Mouse (Mus musculus): Measurements from ENCODE around the gene Zfp36l2. TPM values are rescaled to one million over a fixed set of nuclear protein-coding genes. Genes with fewer than 3 reads are reported as not detected.
A peak's percentile ranks its signal among the peaks of the same experiment; 100 is the strongest.

The Zfp36l2 gene
- polyA plus RNA-seq, 1 experiment from 2014 or later = 12.0 TPM

DNA sequence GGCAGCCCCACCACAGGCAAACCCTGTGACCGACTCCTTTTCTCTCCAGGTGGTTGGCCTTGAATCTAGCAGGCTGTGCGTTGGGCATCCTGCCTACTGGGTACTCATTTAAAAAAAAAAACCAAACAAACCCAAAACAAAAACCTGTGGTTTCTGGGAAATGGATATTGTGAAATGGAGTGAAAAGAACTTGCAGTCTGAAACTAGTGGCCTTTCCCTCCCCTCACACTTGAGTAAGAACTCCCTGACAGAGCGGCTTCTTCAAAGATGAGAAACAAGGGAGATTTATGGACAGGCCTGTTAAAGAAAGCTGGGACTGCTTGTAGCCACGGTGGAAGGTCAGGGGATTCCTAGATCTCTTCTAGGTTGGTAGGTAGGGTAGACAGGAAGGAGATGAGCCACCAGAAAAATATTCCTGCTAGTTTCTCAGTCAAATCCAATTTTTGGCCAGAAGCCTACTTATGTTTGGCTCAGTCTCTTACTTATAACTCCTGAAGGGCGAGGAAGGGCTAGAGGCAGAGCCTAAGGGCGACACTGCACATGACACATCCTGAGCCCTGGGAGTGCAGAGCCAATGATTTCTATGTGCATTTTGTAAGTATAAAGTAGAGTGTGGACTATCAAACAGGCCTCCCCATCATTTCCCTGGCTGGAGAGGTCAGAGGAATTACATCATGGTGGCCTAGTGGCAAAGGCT lies 27.7 kb upstream of the Zfp36l2 start:
- H3K4me3 ChIP-seq = no peak overlapping the region
- WGBS = 90% methylated on average over 6 of the region's 6 CpGs
- no peaks in the 10 kb centered on the region for H3K27me3 ChIP-seq (replicated peaks; ENCODE audit: low read depth, poor library complexity, severe bottlenecking)
- DNase-seq (ENCODE audit: low spot score) = no peak
- H3K27ac ChIP-seq (replicated peaks) = no peak overlapping the region
- H3K36me3 ChIP-seq (replicated peaks) = peaks cover 49% of the 10 kb centered on the region
- H3K9me3 ChIP-seq = no peaks in the 10 kb centered on the region
- H3K4me1 ChIP-seq = no peaks in the 10 kb centered on the region

DNA sequence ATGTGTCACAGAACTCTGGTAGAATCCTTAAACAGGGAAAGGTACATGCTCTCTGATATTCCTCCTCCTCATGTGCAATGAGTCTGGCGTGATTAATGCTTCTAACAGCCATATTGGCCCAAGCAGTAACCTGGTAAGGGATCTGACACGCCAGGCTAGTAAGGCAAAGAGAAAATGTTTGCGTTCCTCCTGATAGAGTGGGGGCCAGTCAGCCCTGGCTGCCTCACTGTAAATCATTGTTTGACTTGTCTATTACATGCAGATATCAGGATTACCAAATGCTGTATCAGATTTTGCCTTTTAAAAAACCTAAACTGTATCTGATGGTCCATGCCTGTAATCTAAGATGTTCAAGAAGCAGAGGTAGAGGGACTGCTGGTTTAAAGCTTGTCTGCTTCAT lies 25.7 kb upstream of the Zfp36l2 start:
- WGBS = 92% methylated on average over 3 of the region's 3 CpGs

DNA sequence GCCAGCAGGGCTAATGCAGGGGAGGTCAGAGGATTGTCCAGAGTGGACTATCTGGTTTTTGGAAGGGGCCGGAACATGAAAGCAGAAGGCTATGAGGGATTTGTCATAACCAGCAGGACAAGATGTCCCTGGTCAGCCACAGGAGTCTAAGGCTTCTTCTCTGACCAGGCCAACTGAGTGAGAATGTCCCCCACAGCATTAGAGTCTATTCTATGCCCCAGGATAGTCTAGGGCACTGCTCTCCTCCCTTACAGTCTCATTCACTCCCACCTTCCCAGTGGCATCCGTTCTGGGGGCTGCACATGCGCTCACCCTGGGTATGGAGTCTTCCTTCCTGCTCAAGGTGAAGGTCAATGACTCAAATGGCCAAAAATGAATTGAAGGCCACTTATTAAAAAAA lies 19.9 kb upstream of the Zfp36l2 start:
- 94% methylated on average over 3 of the region's 3 CpGs for WGBS
- no peak overlapping the region for H3K4me3 ChIP-seq
- H3K36me3 ChIP-seq (replicated peaks) = peaks cover 34% of the 10 kb centered on the region
- DNase-seq (ENCODE audit: low spot score) = no peak
- no peaks in the 10 kb centered on the region for H3K9me3 ChIP-seq
- H3K27me3 ChIP-seq (replicated peaks; ENCODE audit: low read depth, poor library complexity, severe bottlenecking) = no peaks in the 10 kb centered on the region
- peaks cover 16% of the 10 kb centered on the region for H3K4me1 ChIP-seq
- H3K27ac ChIP-seq (replicated peaks) = no peak overlapping the region

More for the DNA sequence above, 25.7 kb upstream of the Zfp36l2 start:
- no peak for DNase-seq (ENCODE audit: low spot score)
- no peak overlapping the region for H3K4me3 ChIP-seq
- no peaks in the 10 kb centered on the region for H3K27me3 ChIP-seq (replicated peaks; ENCODE audit: low read depth, poor library complexity, severe bottlenecking)
- no peaks in the 10 kb centered on the region for H3K4me1 ChIP-seq
- H3K27ac ChIP-seq (replicated peaks) = no peak overlapping the region
- peaks cover 34% of the 10 kb centered on the region for H3K36me3 ChIP-seq (replicated peaks)
- H3K9me3 ChIP-seq = no peaks in the 10 kb centered on the region

DNA sequence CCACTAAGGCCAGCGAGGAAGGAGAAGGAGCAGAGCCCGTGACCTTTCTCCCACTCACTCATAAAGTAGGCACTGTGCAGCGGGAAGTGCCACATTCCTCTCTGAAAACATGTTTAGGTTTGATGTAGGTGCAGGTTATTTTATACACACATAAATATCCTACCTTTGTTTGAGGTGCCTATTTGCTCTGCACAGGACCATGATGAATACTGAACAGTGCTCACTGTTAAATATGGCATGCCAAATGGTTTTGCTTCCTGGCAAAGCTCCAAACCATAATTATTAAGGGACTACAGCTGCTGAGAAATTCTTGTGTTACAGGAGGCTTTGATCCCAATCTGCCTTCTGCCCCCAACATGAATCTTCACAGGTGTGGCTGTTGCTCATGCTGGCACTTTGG lies 18.5 kb upstream of the Zfp36l2 start:
- DNase-seq (ENCODE audit: low spot score) = no peak
- H3K4me3 ChIP-seq = no peak overlapping the region
- WGBS = 93% methylated on average over 3 of the region's 3 CpGs
- peaks cover 16% of the 10 kb centered on the region for H3K4me1 ChIP-seq
- H3K9me3 ChIP-seq = no peaks in the 10 kb centered on the region
- peaks cover 30% of the 10 kb centered on the region for H3K36me3 ChIP-seq (replicated peaks)
- no peak overlapping the region for H3K27ac ChIP-seq (replicated peaks)
- no peaks in the 10 kb centered on the region for H3K27me3 ChIP-seq (replicated peaks; ENCODE audit: low read depth, poor library complexity, severe bottlenecking)

DNA sequence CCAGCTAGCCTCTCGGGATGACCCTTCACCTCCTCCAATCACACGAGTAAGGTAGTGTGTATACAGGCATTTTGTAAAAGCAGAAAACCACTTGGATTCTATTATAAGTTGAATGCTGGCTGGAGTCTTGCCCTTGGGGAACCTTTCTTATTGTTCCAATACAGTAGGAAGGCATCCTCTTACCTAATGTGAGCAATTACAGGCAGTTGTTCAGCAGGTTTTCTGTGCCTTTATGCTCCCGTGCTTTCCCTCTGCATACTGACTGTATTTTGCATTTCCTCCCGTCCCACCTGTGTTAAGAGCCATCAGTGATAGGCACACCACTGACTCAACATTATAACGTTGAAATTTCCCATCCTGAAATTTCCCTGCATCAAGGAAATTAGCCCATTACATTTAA lies 17.2 kb upstream of the Zfp36l2 start:
- peaks cover 16% of the 10 kb centered on the region for H3K4me1 ChIP-seq
- H3K27me3 ChIP-seq (replicated peaks; ENCODE audit: low read depth, poor library complexity, severe bottlenecking) = no peaks in the 10 kb centered on the region
- H3K27ac ChIP-seq (replicated peaks) = no peak overlapping the region
- no peak for DNase-seq (ENCODE audit: low spot score)
- no peaks in the 10 kb centered on the region for H3K9me3 ChIP-seq
- 73% methylated on average over 5 of the region's 5 CpGs for WGBS
- H3K4me3 ChIP-seq = no peak overlapping the region
- peaks cover 37% of the 10 kb centered on the region for H3K36me3 ChIP-seq (replicated peaks)

DNA sequence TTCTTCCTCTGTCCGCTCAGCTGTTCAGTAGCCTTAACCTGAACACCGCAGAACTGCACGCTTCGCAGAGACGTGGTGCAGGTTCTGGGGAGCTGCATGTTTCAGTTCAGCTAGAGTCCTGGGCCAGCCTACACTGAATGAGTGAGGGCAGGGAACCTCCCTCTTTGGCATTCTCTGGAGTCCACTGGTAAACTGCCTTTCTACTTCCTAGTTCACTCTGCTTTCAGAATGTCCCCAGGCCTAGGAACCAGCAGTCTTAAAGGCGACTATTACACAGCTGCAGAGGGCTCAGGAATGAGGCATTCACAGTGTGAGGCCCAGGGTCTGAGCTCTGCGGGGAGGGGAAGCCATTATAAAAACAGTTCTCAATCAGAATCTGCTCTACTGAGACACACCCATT lies 15.6 kb upstream of the Zfp36l2 start:
- no peak overlapping the region for H3K4me3 ChIP-seq
- no peak for DNase-seq (ENCODE audit: low spot score)
- 64% methylated on average over 7 of the region's 7 CpGs for WGBS
- peaks cover 19% of the 10 kb centered on the region for H3K4me1 ChIP-seq
- peak overlapping the region; percentile 65 for H3K27ac ChIP-seq (replicated peaks)
- no peaks in the 10 kb centered on the region for H3K27me3 ChIP-seq (replicated peaks; ENCODE audit: low read depth, poor library complexity, severe bottlenecking)
- H3K36me3 ChIP-seq (replicated peaks) = peaks cover 40% of the 10 kb centered on the region
- no peaks in the 10 kb centered on the region for H3K9me3 ChIP-seq

DNA sequence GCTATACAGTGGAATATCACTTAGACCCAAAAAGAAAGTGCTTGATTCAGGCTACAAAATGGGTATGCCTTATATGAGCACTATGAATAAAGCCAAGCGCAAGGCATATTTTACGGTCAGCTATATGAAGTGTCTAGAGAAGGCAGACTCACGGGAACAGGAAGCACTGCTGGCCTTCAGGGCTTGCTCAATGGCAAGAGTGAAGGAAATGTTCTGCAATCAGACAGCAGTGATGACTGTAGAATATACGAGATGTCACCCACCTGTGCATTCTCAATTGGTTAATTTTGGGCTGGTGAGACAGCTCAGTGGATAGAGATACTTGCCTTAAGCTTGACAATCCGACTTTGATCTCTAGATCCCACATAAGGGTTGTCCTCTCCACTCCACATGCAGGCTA lies 13.4 kb upstream of the Zfp36l2 start:
- Histone ChIP-seq H3K4me3 (no peak overlapping the region), H3K27ac (replicated peaks) (no peak overlapping the region), H3K9me3 (no peaks in the 10 kb centered on the region), H3K4me1 (peaks cover 38% of the 10 kb centered on the region), H3K36me3 (replicated peaks) (peaks cover 31% of the 10 kb centered on the region), H3K27me3 (replicated peaks; ENCODE audit: low read depth, poor library complexity, severe bottlenecking) (no peaks in the 10 kb centered on the region)
- no peak for DNase-seq (ENCODE audit: low spot score)
- WGBS = 94% methylated on average over 5 of the region's 5 CpGs

DNA sequence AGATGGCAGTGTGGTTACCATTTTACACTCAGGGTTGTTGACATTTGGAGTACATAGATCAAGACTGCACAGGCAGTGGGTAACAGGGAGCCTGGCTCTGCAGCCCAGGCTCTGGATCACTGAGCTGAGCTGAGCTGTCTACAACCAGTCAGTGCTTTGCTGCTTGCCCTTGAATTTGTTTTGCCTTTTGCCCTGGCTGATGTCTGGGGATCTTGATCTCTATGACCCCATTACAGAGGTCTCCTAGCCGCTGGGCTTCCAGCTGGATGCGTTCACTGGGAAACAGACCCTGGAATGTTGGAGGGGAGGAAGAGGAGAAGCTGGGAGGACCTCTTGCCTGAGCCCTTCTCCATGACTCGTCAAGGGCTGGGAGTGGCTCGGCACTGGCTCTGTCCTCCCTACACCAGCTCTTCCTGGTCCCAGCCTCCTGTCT lies 10.2 kb upstream of the Zfp36l2 start:
- no peaks in the 10 kb centered on the region for H3K9me3 ChIP-seq
- H3K36me3 ChIP-seq (replicated peaks) = peaks cover 22% of the 10 kb centered on the region
- WGBS = 33% methylated on average over 4 of the region's 4 CpGs
- DNase-seq (ENCODE audit: low spot score) = peak; percentile 42
- no peak overlapping the region for H3K4me3 ChIP-seq
- peak overlapping the region; percentile 66; the same call in 1 of the 2 replicates for H3K27ac ChIP-seq (replicated peaks)
- H3K27me3 ChIP-seq (replicated peaks; ENCODE audit: low read depth, poor library complexity, severe bottlenecking) = no peaks in the 10 kb centered on the region
- H3K4me1 ChIP-seq = peaks cover 39% of the 10 kb centered on the region

DNA sequence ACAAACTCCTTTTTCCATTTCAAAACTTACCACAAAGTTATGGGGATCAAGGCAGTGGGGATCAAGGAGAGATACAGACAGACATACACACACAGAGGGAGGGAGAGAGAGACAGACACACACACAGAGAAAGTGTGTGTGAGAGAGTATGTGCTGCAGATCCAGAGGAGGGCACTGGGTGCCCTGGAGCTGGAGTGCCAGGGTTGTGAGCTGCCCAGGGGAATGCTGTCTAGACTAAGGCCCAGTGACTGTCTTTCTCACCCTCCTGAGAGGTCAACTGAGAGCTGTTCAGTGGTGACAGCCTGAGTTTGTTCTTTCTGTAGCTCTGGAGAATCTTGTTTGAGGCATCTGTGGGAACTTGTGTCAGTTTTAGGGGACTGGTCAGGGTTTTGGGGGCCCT lies 8.6 kb upstream of the Zfp36l2 start:
- no peak for DNase-seq (ENCODE audit: low spot score)
- Histone ChIP-seq H3K27ac (replicated peaks) (no peak overlapping the region), H3K4me1 (peaks cover 38% of the 10 kb centered on the region), H3K4me3 (no peak overlapping the region), H3K27me3 (replicated peaks; ENCODE audit: low read depth, poor library complexity, severe bottlenecking) (no peaks in the 10 kb centered on the region), H3K9me3 (no peaks in the 10 kb centered on the region), H3K36me3 (replicated peaks) (peaks cover 37% of the 10 kb centered on the region)

DNA sequence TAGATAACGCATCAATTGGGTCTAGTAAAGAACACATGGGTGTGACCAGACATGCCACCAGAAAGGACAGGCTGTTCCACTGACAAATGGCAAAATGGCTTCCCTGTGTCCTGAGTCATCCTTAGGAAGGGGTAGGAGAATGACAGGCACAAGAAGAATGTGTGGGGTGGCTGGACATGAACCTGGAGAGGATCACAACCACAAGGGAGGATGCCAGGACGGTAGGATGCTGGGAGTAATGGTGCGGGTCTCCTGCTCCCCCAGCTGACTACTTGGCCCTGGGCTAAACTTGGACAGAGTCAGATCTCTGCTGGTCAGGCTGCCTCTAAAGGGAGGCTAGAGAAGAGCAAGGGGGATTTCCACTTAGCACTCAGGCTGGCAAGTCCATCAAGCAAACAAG lies 8.1 kb upstream of the Zfp36l2 start:
- WGBS = 85% methylated on average over 3 of the region's 3 CpGs
- Histone ChIP-seq H3K4me3 (no peak overlapping the region), H3K9me3 (no peaks in the 10 kb centered on the region), H3K4me1 (peaks cover 41% of the 10 kb centered on the region), H3K27me3 (replicated peaks; ENCODE audit: low read depth, poor library complexity, severe bottlenecking) (no peaks in the 10 kb centered on the region), H3K36me3 (replicated peaks) (peaks cover 38% of the 10 kb centered on the region), H3K27ac (replicated peaks) (peak overlapping the region; percentile 35; the same call in 1 of the 2 replicates)
- no peak for DNase-seq (ENCODE audit: low spot score)

DNA sequence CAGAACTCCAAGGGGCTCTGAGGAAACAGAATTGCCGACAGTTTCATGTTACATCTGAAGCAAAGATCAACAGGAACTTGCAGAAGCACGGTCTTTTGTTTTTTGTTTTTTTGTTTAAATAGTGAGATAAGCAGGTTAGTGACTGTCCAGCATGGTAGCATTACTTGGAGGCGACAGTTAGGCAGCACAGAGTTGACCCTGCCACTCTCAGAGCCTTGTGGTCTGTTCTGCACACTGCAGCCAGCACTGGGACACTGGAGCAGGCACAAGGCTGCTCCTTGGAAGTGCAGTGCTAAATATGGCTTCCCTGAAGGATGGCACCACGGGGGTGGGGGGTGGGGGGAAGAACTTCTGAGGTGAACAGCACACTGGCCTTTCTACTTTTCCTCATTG lies 7.3 kb upstream of the Zfp36l2 start:
- WGBS = 43% methylated on average over 4 of the region's 4 CpGs

DNA sequence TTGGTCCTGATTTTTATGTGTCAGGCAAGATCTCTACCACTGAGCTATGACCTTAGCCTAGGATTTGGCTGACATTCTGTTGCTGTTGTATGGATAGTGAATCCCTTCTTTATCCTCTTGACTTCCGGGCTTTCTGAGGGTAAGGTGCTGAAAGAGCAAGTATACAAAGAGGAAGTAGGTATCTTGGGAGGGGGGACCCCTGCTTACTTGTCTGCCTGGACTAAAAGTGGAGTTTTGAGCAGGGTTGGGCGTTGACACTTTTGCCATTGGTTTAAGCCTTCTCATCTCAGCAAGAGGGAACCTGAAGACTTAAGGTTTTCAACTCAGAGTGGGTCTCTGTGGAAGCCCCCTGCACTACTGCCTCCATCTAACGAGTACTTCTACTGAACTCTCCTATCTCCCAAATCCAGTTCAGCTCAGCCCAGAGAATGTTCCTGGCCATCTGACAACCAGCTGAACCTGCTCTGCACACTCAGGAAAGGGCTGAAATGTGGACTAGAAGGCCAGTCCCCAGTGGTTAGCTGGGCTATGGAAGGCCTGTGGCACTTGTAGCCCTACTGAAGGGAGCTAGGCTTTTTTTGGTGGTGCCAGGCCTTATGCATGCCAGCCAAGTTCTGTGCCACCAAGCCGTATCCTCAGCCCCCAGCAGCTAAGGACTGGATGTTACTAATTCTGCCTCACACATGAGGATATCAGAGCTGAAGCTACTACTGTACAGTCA lies 6.7 kb upstream of the Zfp36l2 start:
- 83% methylated on average over 4 of the region's 4 CpGs for WGBS

More for the DNA sequence above, 7.3 kb upstream of the Zfp36l2 start:
- Histone ChIP-seq H3K27me3 (replicated peaks; ENCODE audit: low read depth, poor library complexity, severe bottlenecking) (no peaks in the 10 kb centered on the region), H3K4me1 (peaks cover 44% of the 10 kb centered on the region), H3K36me3 (replicated peaks) (peaks cover 32% of the 10 kb centered on the region), H3K9me3 (no peaks in the 10 kb centered on the region), H3K4me3 (no peak overlapping the region), H3K27ac (replicated peaks) (no peak overlapping the region)
- no peak for DNase-seq (ENCODE audit: low spot score)

DNA sequence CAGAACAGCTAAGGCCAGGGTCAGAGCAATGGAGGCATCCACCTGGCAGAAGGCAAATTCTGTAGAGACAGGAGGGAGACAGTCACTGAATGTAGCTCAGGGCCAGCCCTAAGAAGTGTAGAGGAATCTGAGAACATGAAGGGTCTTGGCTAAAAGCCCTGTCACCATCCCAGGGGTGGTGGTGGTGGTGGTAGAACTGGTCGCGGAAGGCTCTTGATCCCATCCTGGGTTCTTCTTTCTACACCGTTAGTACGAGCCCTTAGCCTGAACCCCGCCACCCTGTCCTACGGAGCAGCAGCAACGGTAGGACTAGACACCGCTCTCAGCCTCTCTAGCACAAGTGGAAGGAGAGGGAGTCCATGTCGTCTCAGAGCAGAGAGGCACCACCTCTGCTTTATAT lies 5.7 kb upstream of the Zfp36l2 start:
- Histone ChIP-seq H3K4me3 (no peak overlapping the region), H3K4me1 (peaks cover 55% of the 10 kb centered on the region), H3K27ac (replicated peaks) (peak overlapping the region; percentile 61; the same call in 1 of the 2 replicates), H3K36me3 (replicated peaks) (peaks cover 26% of the 10 kb centered on the region), H3K27me3 (replicated peaks; ENCODE audit: low read depth, poor library complexity, severe bottlenecking) (no peaks in the 10 kb centered on the region), H3K9me3 (no peaks in the 10 kb centered on the region)
- no peak for DNase-seq (ENCODE audit: low spot score)
- 91% methylated on average over 9 of the region's 9 CpGs for WGBS

More for the DNA sequence above, 6.7 kb upstream of the Zfp36l2 start:
- H3K4me3 ChIP-seq = no peak overlapping the region
- H3K27me3 ChIP-seq (replicated peaks; ENCODE audit: low read depth, poor library complexity, severe bottlenecking) = no peaks in the 10 kb centered on the region
- DNase-seq (ENCODE audit: low spot score) = no peak
- H3K9me3 ChIP-seq = no peaks in the 10 kb centered on the region
- no peak overlapping the region for H3K27ac ChIP-seq (replicated peaks)
- peaks cover 48% of the 10 kb centered on the region for H3K4me1 ChIP-seq
- peaks cover 26% of the 10 kb centered on the region for H3K36me3 ChIP-seq (replicated peaks)

Data from embryonic facial prominence, embryonic 10.5 days (tissue).